Comparison of ENCODE assay signal across 13 mouse cellular contexts in the genomic region with DNA sequence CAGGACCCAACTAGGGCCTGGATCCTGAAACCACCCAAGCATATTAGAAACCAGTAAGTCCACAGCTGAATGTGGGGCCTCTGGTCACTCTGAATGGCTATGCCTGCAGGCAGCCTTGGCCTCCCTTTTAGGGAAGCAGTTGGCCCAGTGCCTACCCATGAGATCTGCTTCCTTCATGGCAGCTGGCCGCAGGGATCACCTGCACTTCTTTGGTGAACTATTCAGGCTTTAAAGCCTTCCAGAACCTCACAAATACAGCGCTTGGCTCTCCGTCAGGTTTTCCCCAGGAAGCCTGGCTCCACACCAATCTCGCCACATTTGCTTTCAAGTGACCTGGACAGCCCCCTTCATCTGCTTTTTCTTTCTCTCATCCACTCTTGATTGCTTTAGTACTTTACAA. TPM values are rescaled to one million over a fixed set of nuclear protein-coding genes. Genes with fewer than 3 reads are reported as not detected.
DNase-seq lines count a peak whose midpoint lies in the region; ATAC-seq lines count a peak whose summit lies in the region.
"Had no signal": no experiment of that assay in that cellular context is flagged by ENCODE, and none has a peak within 500 bp of the region (broad histone marks: within the 10 kb centered on the region; RNA-seq: fewer than 3 reads in every experiment).

No protein-coding gene starts in this region.

- H3K27ac ChIP-seq in neural tube, embryonic 13.5 days (replicated peaks), result no peak overlapping the region
- no peak overlapping the region for H3K27ac ChIP-seq in forebrain, embryonic 16.5 days (ENCODE audit: low read length)
- H3K27ac ChIP-seq: embryonic facial prominence, embryonic 13.5 days; heart, embryonic 15.5 days; liver, embryonic 13.5 days; midbrain, embryonic 10.5 days had no signal

- H3K27me3 ChIP-seq in neural tube, embryonic 13.5 days, result no peaks in the 10 kb centered on the region
- no peaks in the 10 kb centered on the region for H3K27me3 ChIP-seq in forebrain, embryonic 16.5 days (replicated peaks; ENCODE audit: control insufficient read depth, insufficient read depth, low read length)
- H3K27me3 ChIP-seq: embryonic facial prominence, embryonic 13.5 days; heart, embryonic 15.5 days; liver, embryonic 13.5 days had no signal

- no peaks in the 10 kb centered on the region for H3K9me3 ChIP-seq in neural tube, embryonic 13.5 days
- H3K9me3 ChIP-seq in forebrain, embryonic 16.5 days (ENCODE audit: control insufficient read depth, low read length), result no peaks in the 10 kb centered on the region
- H3K9me3 ChIP-seq: embryonic facial prominence, embryonic 13.5 days; heart, embryonic 15.5 days; liver, embryonic 13.5 days; midbrain, embryonic 10.5 days had no signal

- 49% methylated on average over 4 of the region's 4 CpGs for WGBS in neural tube, embryonic 13.5 days
- WGBS in forebrain, embryonic 16.5 days, result 34% methylated on average over 4 of the region's 4 CpGs

- H3K36me3 ChIP-seq in neural tube, embryonic 13.5 days, result no peaks in the 10 kb centered on the region
- H3K36me3 ChIP-seq in forebrain, embryonic 16.5 days (ENCODE audit: control insufficient read depth, insufficient read depth), result no peaks in the 10 kb centered on the region
- H3K36me3 ChIP-seq: heart, embryonic 15.5 days; liver, embryonic 13.5 days; midbrain, embryonic 10.5 days had no signal

- ATAC-seq in neural tube, embryonic 13.5 days (ENCODE audit: low read depth), result peak; percentile 36; the same call in 1 of the 2 replicates
- peak; percentile 79 for ATAC-seq in forebrain, embryonic 16.5 days
- ATAC-seq in megakaryocyte progenitor cell, adult 5-6 weeks (replicated peaks; ENCODE audit: poor library complexity), result no peak

- peak; percentile 2 to 30 for DNase-seq in frontal cortex, postnatal 36 days (ENCODE audit: low spot score in 2 of 2)
- no peak for DNase-seq in frontal cortex, postnatal 25 days (ENCODE audit: low spot score in 2 of 2)
- no peak for DNase-seq in neural tube, embryonic 10.5 days (ENCODE audit: extremely low spot score, low spot score)
- DNase-seq in layer of hippocampus, postnatal 10 days (ENCODE audit: low spot score in 2 of 2), result peak; percentile 50 to 66
- no peak for DNase-seq in embryo, embryonic 11 days
- DNase-seq: B cell, adult 2 months; liver, embryonic 13.5 days had no signal

- peaks cover 4% of the 10 kb centered on the region; the same call in 1 of the 2 replicates for H3K4me1 ChIP-seq in neural tube, embryonic 13.5 days (replicated peaks)
- no peaks in the 10 kb centered on the region for H3K4me1 ChIP-seq in forebrain, embryonic 16.5 days (replicated peaks; ENCODE audit: control insufficient read depth, insufficient read depth, low read length)
- H3K4me1 ChIP-seq: liver, embryonic 13.5 days had no signal

- H3K4me3 ChIP-seq in neural tube, embryonic 13.5 days, result no peak overlapping the region
- no peak overlapping the region for H3K4me3 ChIP-seq in forebrain, embryonic 16.5 days (replicated peaks; ENCODE audit: low read length)
- H3K4me3 ChIP-seq: embryonic facial prominence, embryonic 13.5 days; heart, embryonic 15.5 days; liver, embryonic 13.5 days; midbrain, embryonic 10.5 days had no signal

- no peak overlapping the region for H3K4me2 ChIP-seq in neural tube, embryonic 13.5 days
- no peak overlapping the region for H3K4me2 ChIP-seq in forebrain, embryonic 16.5 days (ENCODE audit: low read length)
- H3K4me2 ChIP-seq: embryonic facial prominence, embryonic 13.5 days; heart, embryonic 15.5 days; liver, embryonic 13.5 days had no signal

- no peak overlapping the region for H3K9ac ChIP-seq in neural tube, embryonic 13.5 days
- H3K9ac ChIP-seq in forebrain, embryonic 16.5 days (replicated peaks; ENCODE audit: low read depth, low read length), result no peak overlapping the region
- H3K9ac ChIP-seq: embryonic facial prominence, embryonic 13.5 days; heart, embryonic 15.5 days; liver, embryonic 13.5 days had no signal

RNA-seq across cellular contexts. Expression of gene Wnt5a, which starts 31.3 kb away (rescaled TPM):
- polyA plus RNA-seq in neural tube, embryonic 13.5 days (2015; fragmentation: Nextera tagmentation; extraction: Ambion mirVana), result 11.2 and 16.4 TPM in 2 replicates
- polyA plus RNA-seq in forebrain, embryonic 16.5 days (2015; fragmentation: Nextera tagmentation; extraction: Ambion mirVana), result 11.8 and 12.0 TPM in 2 replicates
- 10 to 100 TPM; 18.9 to 19.9 TPM for total RNA-seq in layer of hippocampus, postnatal 10 days (2021)
- total RNA-seq in megakaryocyte progenitor cell, adult 5-6 weeks (2015), result not detected in 2 replicates
- total RNA-seq in megakaryocyte progenitor cell, adult 5-6 weeks (2017), result not detected in 2 replicates

Comparison
In these comparisons a context has a peak if more than half of its experiments do, and no peak if none do; other contexts are left out.
1. DNase-seq: peak in frontal cortex, postnatal 36 days (2 of 2) and layer of hippocampus, postnatal 10 days (2 of 2); none in frontal cortex, postnatal 25 days (0 of 2), neural tube, embryonic 10.5 days (single experiment) and embryo, embryonic 11 days (single experiment).
2. RNA of gene Wnt5a, which starts 31.3 kb away (total RNA-seq): 18.9 to 19.9 TPM in layer of hippocampus, postnatal 10 days; not detected in megakaryocyte progenitor cell, adult 5-6 weeks; every median in the first group is over 10 times any median in the second.